Mouse (Mus musculus): ENCODE measurements around the gene Cenpo.

DNA sequence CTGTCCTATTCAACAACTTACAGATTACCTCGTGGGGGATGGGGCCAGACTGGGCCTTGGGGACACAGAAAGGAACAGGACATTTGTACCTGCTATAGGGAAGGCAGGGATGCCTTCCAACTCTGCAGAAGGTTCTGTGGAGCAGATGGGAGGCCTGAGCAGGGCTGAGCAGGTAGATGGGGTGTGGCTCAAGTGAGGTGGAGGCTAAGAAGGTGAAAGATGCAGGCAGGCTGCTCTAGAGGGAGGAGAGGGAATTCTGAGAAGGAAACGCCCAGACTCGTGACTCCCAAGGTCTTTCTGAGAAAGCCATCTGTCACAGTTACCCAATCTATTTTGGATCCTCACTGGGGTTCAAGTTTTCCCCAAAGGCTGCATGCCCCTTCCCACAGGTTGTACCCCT is 67.1 kb downstream of the Cenpo start:
- TF ChIP-seq ZNF384 (IDR thresholded peaks at IDR 0.05; ENCODE audit: low read depth, low read length) = no peak
- no peak for TF ChIP-seq ZC3H11A (IDR thresholded peaks at IDR 0.05; ENCODE audit: borderline replicate concordance, low read depth, low read length)

Data from ES-E14 (cell line).